Mouse (Mus musculus) frontal cortex, adult 2 months (tissue): ENCODE measurements at regions not wholly inside any gene's neighbourhood (a gene's known extent, or its start where the extent isn't known, plus 50 kb on each side); places are given as distances from the start of the nearest gene placed in this dataset.

Experiments used
- DNase-seq, 2 experiments: peaks; one replicate each; pipeline ENCODE4 v3.0.0; 2022; ENCODE audit warnings: low spot score in 1 of 2; ENCODE audit errors: extremely low spot score in 1 of 2

GRCm38 (mm10) chr12:59970775-59971174 is 751.2 kb upstream of the Fbxo33 start:
- no peak for DNase-seq

GRCm38 (mm10) chr12:59969948-59970347 is 750.4 kb upstream of the Fbxo33 start:
- DNase-seq = peak in 1 of 2 experiments; percentile 3

GRCm38 (mm10) chr12:59967241-59967640 is 747.7 kb upstream of the Fbxo33 start:
- no peak for DNase-seq

GRCm38 (mm10) chr12:59961139-59961538 is 741.6 kb upstream of the Fbxo33 start:
- DNase-seq = no peak

GRCm38 (mm10) chr12:59932471-59932870 is 712.9 kb upstream of the Fbxo33 start:
- peak; percentile 10 to 39 for DNase-seq

GRCm38 (mm10) chr12:59925071-59925470 is 705.5 kb upstream of the Fbxo33 start:
- DNase-seq = no peak

- DNase-seq = peak in 1 of 2 experiments; percentile 2
These were observed 679.4 kb upstream of the Fbxo33 start for GRCm38 (mm10) chr12:59898931-59899330.

GRCm38 (mm10) chr12:59890973-59891372 is 671.4 kb upstream of the Fbxo33 start:
- no peak for DNase-seq
